ENCODE assay signal across 18 mouse cellular contexts in the genomic region with DNA sequence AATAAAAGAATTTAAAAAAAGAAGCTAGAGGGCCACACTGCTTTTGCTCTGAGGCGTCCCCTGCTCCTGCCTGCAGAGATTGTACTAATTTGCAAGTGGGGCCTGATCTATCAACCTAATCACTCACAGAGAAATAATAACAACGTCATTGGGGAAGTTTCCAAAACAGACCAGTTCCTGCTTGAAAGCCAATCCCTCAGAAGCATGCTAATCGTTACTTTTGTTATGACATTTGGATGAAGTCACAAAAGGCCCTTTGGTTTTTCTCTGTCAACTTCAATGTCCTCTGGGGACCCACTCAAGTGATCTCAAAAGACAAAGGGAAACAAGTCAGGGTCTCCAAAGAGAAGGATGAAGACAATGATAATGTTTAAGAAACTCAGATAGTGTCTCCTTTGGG.
"Had no signal": no experiment of that assay in that cellular context is flagged by ENCODE, and none has a peak within 500 bp of the region (broad histone marks: within the 10 kb centered on the region; RNA-seq: fewer than 3 reads in every experiment).

No protein-coding gene starts in this region.

- H3K27me3 ChIP-seq: lung, embryonic 15.5 days; midbrain, embryonic 13.5 days; midbrain, embryonic 15.5 days; neural tube, embryonic 12.5 days; stomach, embryonic 15.5 days had no signal

- H3K4me1 ChIP-seq: midbrain, embryonic 13.5 days; midbrain, embryonic 15.5 days; neural tube, embryonic 12.5 days had no signal

- H3K9ac ChIP-seq: liver, embryonic 15.5 days; liver, postnatal 0 days; lung, embryonic 15.5 days; midbrain, embryonic 13.5 days; midbrain, embryonic 15.5 days; neural tube, embryonic 12.5 days; stomach, embryonic 15.5 days had no signal

- H3K9me3 ChIP-seq: liver, embryonic 15.5 days; lung, embryonic 15.5 days; megakaryocyte, embryonic 14.5 days; midbrain, embryonic 13.5 days; midbrain, embryonic 15.5 days; neural tube, embryonic 12.5 days; stomach, embryonic 15.5 days had no signal

- H3K4me2 ChIP-seq: liver, embryonic 15.5 days; lung, embryonic 15.5 days; midbrain, embryonic 11.5 days; midbrain, embryonic 13.5 days; midbrain, embryonic 15.5 days; neural tube, embryonic 12.5 days; stomach, embryonic 15.5 days had no signal

- H3K36me3 ChIP-seq: liver, embryonic 15.5 days; lung, embryonic 15.5 days; midbrain, embryonic 13.5 days; midbrain, embryonic 15.5 days; neural tube, embryonic 12.5 days; stomach, embryonic 15.5 days had no signal

- DNase-seq: liver, postnatal 0 days; lung, postnatal 14 days; lung, postnatal 36 days; right cerebral cortex, postnatal 14 days; spleen, adult 18-20 months; thymus, adult 2 months; thymus, postnatal 25 days; thymus, postnatal 4 days had no signal

- H3K4me3 ChIP-seq: liver, embryonic 15.5 days; lung, embryonic 15.5 days; megakaryocyte, embryonic 14.5 days; midbrain, embryonic 13.5 days; midbrain, embryonic 15.5 days; neural tube, embryonic 12.5 days; stomach, embryonic 15.5 days had no signal

- H3K27ac ChIP-seq: liver, embryonic 15.5 days; lung, embryonic 15.5 days; macrophage; midbrain, embryonic 13.5 days; midbrain, embryonic 15.5 days; neural tube, embryonic 12.5 days; stomach, embryonic 15.5 days; stomach, postnatal 0 days had no signal
